Mouse (Mus musculus): ENCODE measurements at regions not wholly inside any gene's neighbourhood (a gene's known extent, or its start where the extent isn't known, plus 50 kb on each side); places are given as distances from the start of the nearest gene placed in this dataset.
A peak's percentile ranks its signal among the peaks of the same experiment; 100 is the strongest.

DNA sequence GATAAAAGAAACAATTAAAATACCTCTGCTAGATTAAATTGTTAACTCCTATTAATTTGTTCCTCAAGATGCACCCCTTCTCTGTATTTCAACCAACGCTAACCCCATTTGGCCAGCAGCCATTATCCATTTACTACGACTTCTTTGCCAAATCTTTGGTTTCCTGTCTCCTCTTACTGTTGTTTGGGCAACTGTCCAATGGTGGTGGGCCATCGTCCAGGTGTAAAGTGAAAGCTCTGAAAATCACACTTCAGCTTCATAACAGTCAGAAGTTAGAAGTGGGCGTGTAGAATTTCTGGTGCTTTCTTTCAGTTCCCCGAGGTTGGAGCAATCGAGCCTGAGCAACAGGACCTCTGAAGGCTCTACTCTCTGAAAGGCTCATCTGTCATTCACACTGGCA is 66.8 kb upstream of the Zbtb20 start:
- Histone ChIP-seq H3K27me3 (no peaks in the 10 kb centered on the region), H3K4me3 (no peak overlapping the region), H3K27ac (0 out of 2 replicates have a peak overlapping the region, but pooled peaks have one; percentile 27), H3K9me3 (no peaks in the 10 kb centered on the region), H3K4me2 (no peak overlapping the region), H3K4me1 (peaks cover 5% of the 10 kb centered on the region; the same call in 1 of the 2 replicates), H3K9ac (no peak overlapping the region), H3K36me3 (no peaks in the 10 kb centered on the region)
- WGBS, result 28% methylated on average over 6 of the region's 6 CpGs
- no peak for ATAC-seq (ENCODE audit: insufficient number of reproducible peaks, low FRiP score, low TSS enrichment, low read depth)

DNA sequence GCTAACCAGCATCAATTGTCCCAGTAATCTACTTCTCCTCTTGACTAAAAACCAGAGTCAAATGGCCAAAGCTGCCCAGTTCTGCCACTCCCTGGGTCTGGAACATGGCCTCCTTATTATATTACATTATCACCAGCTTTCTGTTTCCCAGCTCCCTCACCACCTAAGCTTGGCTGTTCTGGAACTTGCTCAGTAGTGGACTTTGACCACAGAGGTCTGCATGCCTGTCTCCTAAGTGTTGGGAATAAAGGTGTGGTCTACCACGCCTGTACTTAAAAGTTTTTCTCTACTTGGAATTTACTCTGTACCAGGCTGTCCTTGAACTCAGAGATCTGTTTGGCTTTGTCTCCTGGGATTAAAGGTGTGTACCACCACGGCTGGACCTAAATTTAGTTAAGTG is 68.1 kb upstream of the Zbtb20 start:
- Histone ChIP-seq H3K27ac (no peak overlapping the region), H3K27me3 (no peaks in the 10 kb centered on the region), H3K9ac (no peak overlapping the region), H3K9me3 (no peaks in the 10 kb centered on the region), H3K4me2 (no peak overlapping the region), H3K4me3 (no peak overlapping the region), H3K36me3 (no peaks in the 10 kb centered on the region), H3K4me1 (peaks cover 5% of the 10 kb centered on the region; the same call in 1 of the 2 replicates)
- WGBS, result 89% methylated on average over 2 of the region's 2 CpGs
- ATAC-seq (ENCODE audit: insufficient number of reproducible peaks, low FRiP score, low TSS enrichment, low read depth), result no peak

DNA sequence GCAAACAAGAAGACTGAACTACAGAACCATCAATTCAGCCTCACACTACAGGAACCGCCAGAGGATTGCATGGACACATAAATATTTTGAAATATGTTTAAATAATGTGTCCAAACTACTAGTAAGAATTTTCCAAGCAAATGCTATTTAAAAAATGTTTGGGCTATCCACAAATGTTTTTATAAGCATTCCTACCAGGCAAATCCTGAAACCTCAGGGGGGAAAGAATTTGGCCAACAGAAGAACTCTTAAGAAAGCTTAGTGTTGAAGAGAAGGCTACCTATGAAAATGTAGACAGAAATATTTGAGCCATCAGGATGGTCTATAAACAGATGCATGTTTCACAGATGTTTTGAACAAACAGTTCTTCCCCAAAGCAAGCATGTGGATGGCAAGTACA is 72.1 kb upstream of the Zbtb20 start:
- Histone ChIP-seq H3K36me3 (no peaks in the 10 kb centered on the region), H3K4me2 (no peak overlapping the region), H3K4me1 (no peaks in the 10 kb centered on the region), H3K9me3 (no peaks in the 10 kb centered on the region), H3K27ac (no peak overlapping the region), H3K9ac (no peak overlapping the region), H3K4me3 (no peak overlapping the region), H3K27me3 (no peaks in the 10 kb centered on the region)
- WGBS, result 58% methylated on average over 1 of the region's 1 CpGs
- ATAC-seq (ENCODE audit: insufficient number of reproducible peaks, low FRiP score, low TSS enrichment, low read depth), result no peak

DNA sequence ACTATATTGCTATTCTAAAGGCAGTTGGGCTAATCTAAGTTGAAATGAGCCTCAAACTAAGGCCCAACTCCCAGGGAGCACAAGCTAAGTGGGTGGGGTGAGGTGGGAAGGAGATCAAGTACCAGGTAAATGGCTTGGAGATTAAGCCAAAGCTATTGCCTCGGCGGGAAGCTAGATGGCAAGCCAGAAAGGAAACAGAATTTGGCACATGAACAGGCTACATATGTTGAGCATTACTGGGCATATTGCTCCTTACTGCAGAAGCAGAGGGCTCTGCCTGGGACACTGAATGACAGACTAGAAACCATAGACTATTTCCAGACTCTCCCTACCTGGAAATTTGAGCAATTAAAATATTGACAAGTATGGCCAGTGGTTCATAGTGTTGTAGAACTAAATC is 83.1 kb upstream of the Zbtb20 start:
- no peak overlapping the region for H3K9ac ChIP-seq
- WGBS, result 28% methylated on average over 2 of the region's 2 CpGs
- ATAC-seq (ENCODE audit: insufficient number of reproducible peaks, low FRiP score, low TSS enrichment, low read depth), result no peak
- no peaks in the 10 kb centered on the region for H3K4me1 ChIP-seq
- H3K27me3 ChIP-seq, result no peaks in the 10 kb centered on the region
- no peaks in the 10 kb centered on the region for H3K36me3 ChIP-seq
- no peak overlapping the region for H3K4me2 ChIP-seq
- H3K27ac ChIP-seq, result no peak overlapping the region
- H3K4me3 ChIP-seq, result no peak overlapping the region
- no peaks in the 10 kb centered on the region for H3K9me3 ChIP-seq

GRCm38 (mm10) chr16:42784712-42785111 is 91.0 kb upstream of the Zbtb20 start:
- Histone ChIP-seq H3K9me3 (no peaks in the 10 kb centered on the region), H3K4me2 (no peak overlapping the region), H3K4me1 (peaks cover 6% of the 10 kb centered on the region), H3K36me3 (no peaks in the 10 kb centered on the region), H3K9ac (no peak overlapping the region), H3K27me3 (no peaks in the 10 kb centered on the region), H3K27ac (no peak overlapping the region), H3K4me3 (no peak overlapping the region)
- no peak for ATAC-seq (ENCODE audit: insufficient number of reproducible peaks, low FRiP score, low TSS enrichment, low read depth)
- WGBS, result 11% methylated on average over 4 of the region's 4 CpGs

- WGBS, result 56% methylated on average over 4 of the region's 4 CpGs
- no peak overlapping the region for H3K9ac ChIP-seq
- ATAC-seq (ENCODE audit: insufficient number of reproducible peaks, low FRiP score, low TSS enrichment, low read depth), result no peak
Observed at GRCm38 (mm10) chr16:42784031-42784430, 91.7 kb upstream of the Zbtb20 start.

GRCm38 (mm10) chr16:42782091-42782679 is 93.5 kb upstream of the Zbtb20 start:
- peaks cover 6% of the 10 kb centered on the region for H3K4me1 ChIP-seq
- no peak overlapping the region for H3K4me2 ChIP-seq
- no peak for ATAC-seq (ENCODE audit: insufficient number of reproducible peaks, low FRiP score, low TSS enrichment, low read depth)
- no peaks in the 10 kb centered on the region for H3K9me3 ChIP-seq
- H3K27ac ChIP-seq, result no peak overlapping the region
- H3K9ac ChIP-seq, result no peak overlapping the region
- no peaks in the 10 kb centered on the region for H3K36me3 ChIP-seq
- H3K27me3 ChIP-seq, result no peaks in the 10 kb centered on the region
- no peak overlapping the region for H3K4me3 ChIP-seq
- 3% methylated on average over 5 of the region's 5 CpGs for WGBS

More at GRCm38 (mm10) chr16:42784031-42784430, 91.7 kb upstream of the Zbtb20 start:
- no peaks in the 10 kb centered on the region for H3K27me3 ChIP-seq
- H3K27ac ChIP-seq, result no peak overlapping the region
- no peaks in the 10 kb centered on the region for H3K36me3 ChIP-seq
- H3K4me1 ChIP-seq, result peaks cover 6% of the 10 kb centered on the region
- H3K9me3 ChIP-seq, result no peaks in the 10 kb centered on the region
- no peak overlapping the region for H3K4me2 ChIP-seq
- H3K4me3 ChIP-seq, result no peak overlapping the region

GRCm38 (mm10) chr16:42781096-42782071 is 94.3 kb upstream of the Zbtb20 start:
- Histone ChIP-seq H3K9me3 (no peaks in the 10 kb centered on the region), H3K36me3 (no peaks in the 10 kb centered on the region), H3K27me3 (no peaks in the 10 kb centered on the region), H3K4me3 (no peak overlapping the region), H3K27ac (no peak overlapping the region), H3K9ac (no peak overlapping the region), H3K4me2 (no peak overlapping the region), H3K4me1 (peaks cover 6% of the 10 kb centered on the region)
- ATAC-seq (ENCODE audit: insufficient number of reproducible peaks, low FRiP score, low TSS enrichment, low read depth), result no peak
- 24% methylated on average over 12 of the region's 12 CpGs for WGBS

DNA sequence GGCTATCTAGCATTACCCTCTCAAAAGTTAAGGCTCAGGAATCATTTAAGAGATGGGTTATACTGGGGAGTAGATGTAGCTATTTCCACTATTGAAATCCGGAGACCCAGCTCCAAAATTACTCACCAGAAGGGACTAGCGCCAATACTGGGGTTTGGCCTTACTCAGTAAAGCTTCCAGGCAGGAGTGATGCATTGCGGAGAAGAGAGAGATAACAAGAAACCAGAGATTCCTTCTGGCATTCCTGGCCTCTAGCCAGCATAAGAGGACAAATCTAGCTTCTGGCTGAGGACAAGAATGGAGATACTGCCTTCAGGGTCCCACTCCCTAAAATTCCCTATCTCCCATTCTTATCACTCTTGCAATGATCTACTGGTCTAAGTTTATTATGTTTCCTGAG is 95.7 kb upstream of the Zbtb20 start:
- Histone ChIP-seq H3K4me2 (no peak overlapping the region), H3K27ac (no peak overlapping the region), H3K4me3 (no peak overlapping the region), H3K27me3 (no peaks in the 10 kb centered on the region), H3K36me3 (no peaks in the 10 kb centered on the region), H3K9me3 (no peaks in the 10 kb centered on the region), H3K9ac (no peak overlapping the region), H3K4me1 (peaks cover 6% of the 10 kb centered on the region)
- no peak for ATAC-seq (ENCODE audit: insufficient number of reproducible peaks, low FRiP score, low TSS enrichment, low read depth)
- 80% methylated on average over 3 of the region's 3 CpGs for WGBS

DNA sequence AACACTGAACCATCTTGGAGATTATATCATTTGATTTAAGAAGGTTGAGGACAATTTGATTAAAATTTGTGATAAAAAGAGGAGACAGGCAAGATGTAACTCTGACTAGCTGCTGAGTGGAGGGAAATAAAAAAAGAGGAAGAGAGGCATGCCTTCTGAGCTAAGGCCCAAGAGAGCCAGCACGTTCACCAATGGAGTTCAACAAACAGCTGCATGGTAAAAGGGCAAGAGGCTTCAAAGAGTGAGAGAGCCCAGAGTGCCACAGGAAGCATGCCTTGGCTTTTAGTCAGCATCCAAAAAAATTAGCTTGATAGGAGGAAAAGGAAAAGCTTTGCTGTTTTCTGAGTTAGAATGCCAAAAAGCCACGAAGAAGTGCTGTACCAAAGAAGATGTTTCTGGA is 103.0 kb upstream of the Zbtb20 start:
- Histone ChIP-seq H3K9me3 (no peaks in the 10 kb centered on the region), H3K9ac (no peak overlapping the region), H3K36me3 (no peaks in the 10 kb centered on the region), H3K27ac (no peak overlapping the region), H3K4me3 (no peak overlapping the region), H3K4me1 (no peaks in the 10 kb centered on the region), H3K27me3 (no peaks in the 10 kb centered on the region), H3K4me2 (no peak overlapping the region)
- WGBS, result 71% methylated on average over 2 of the region's 2 CpGs
- ATAC-seq (ENCODE audit: insufficient number of reproducible peaks, low FRiP score, low TSS enrichment, low read depth), result no peak

DNA sequence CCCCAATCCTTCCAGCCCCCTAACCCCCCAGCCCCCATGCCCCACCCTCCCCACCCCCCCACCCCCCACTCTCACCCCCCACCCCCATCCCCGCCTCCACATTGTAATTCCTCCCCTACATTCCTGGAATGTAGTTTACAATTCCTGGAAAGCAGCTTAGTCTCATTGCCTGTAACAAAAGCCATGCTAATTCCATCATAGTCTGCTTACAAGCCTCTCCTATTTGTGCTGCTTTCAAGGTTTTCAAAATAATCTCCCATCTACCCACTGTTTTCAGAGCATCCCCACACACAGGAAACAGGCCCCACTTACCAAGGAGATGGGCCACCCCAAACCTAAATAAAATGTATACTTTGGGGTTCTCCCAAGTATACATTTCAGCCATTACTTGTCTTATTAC is 105.5 kb upstream of the Zbtb20 start:
- Histone ChIP-seq H3K4me1 (no peaks in the 10 kb centered on the region), H3K4me3 (no peak overlapping the region), H3K27ac (no peak overlapping the region), H3K27me3 (no peaks in the 10 kb centered on the region), H3K4me2 (no peak overlapping the region), H3K36me3 (no peaks in the 10 kb centered on the region), H3K9me3 (no peaks in the 10 kb centered on the region), H3K9ac (no peak overlapping the region)
- WGBS, result 89% methylated on average over 1 of the region's 1 CpGs
- ATAC-seq (ENCODE audit: insufficient number of reproducible peaks, low FRiP score, low TSS enrichment, low read depth), result no peak

- H3K4me1 ChIP-seq, result 0 out of 2 replicates have a peak, but pooled peaks cover 2% of the 10 kb centered on the region
- 71% methylated on average over 5 of the region's 5 CpGs for WGBS
- no peak overlapping the region for H3K9ac ChIP-seq
- H3K27me3 ChIP-seq, result no peaks in the 10 kb centered on the region
- H3K9me3 ChIP-seq, result no peaks in the 10 kb centered on the region
- no peak overlapping the region for H3K4me3 ChIP-seq
- H3K4me2 ChIP-seq, result no peak overlapping the region
- H3K27ac ChIP-seq, result no peak overlapping the region
- H3K36me3 ChIP-seq, result no peaks in the 10 kb centered on the region
- no peak for ATAC-seq (ENCODE audit: insufficient number of reproducible peaks, low FRiP score, low TSS enrichment, low read depth)
Observed at GRCm38 (mm10) chr16:42748681-42749080, 127.0 kb upstream of the Zbtb20 start.

All from limb, embryonic 15.5 days (tissue).